Comparison of ENCODE assay signal across 8 mouse cellular contexts in genomic region chr15:100126456-100127107, GRCm38 (mm10).
DNase-seq lines count a peak whose midpoint lies in the region; ATAC-seq and TF ChIP-seq lines count a peak whose summit lies in the region.

No protein-coding gene starts in this region.

- DNase-seq in 416B (ENCODE audit: low read depth): peak; percentile 87
- DNase-seq in adrenal gland, postnatal 4 days (ENCODE audit: low spot score in 2 of 2): peak; percentile 39 to 72
- peak; percentile 63 for DNase-seq in liver, adult 2 months (ENCODE audit: extremely low read depth, low read depth, low spot score)
- peak; percentile 89 for DNase-seq in naive thymus-derived CD4-positive, alpha-beta T cell, adult 2 months (ENCODE audit: low read depth)
- DNase-seq in splenic B cell, adult 2 months (ENCODE audit: low read depth, low spot score): peak; percentile 88

- H3K4me3 ChIP-seq in embryonic fibroblast, embryonic 13.5 days (ENCODE audit: insufficient read depth, low read length): no peak overlapping the region
- no peak overlapping the region for H3K4me3 ChIP-seq in heart, embryonic 11.5 days (ENCODE audit: low read depth, low read length)
- no peak overlapping the region for H3K4me3 ChIP-seq in kidney, embryonic 15.5 days (replicated peaks)
- H3K4me3 ChIP-seq in liver, adult 2 months (ENCODE audit: insufficient read depth, low read depth, low read length): no peak overlapping the region

- no peaks in the 10 kb centered on the region for H3K27me3 ChIP-seq in heart, embryonic 11.5 days (ENCODE audit: control insufficient read depth, insufficient read depth, low read length)
- H3K27me3 ChIP-seq in kidney, embryonic 15.5 days: no peaks in the 10 kb centered on the region
- H3K27me3 ChIP-seq in liver, adult 2 months (ENCODE audit: control insufficient read depth, insufficient read depth, low read length): no peaks in the 10 kb centered on the region
- no peaks in the 10 kb centered on the region for H3K27me3 ChIP-seq in splenic B cell, adult 2 months (ENCODE audit: control insufficient read depth, insufficient read depth, low read length, poor library complexity, severe bottlenecking)

- no peak for TF ChIP-seq POLR2A in embryonic fibroblast, embryonic 13.5 days (IDR thresholded peaks at IDR 0.05; ENCODE audit: low read depth, low read length)
- no peak for TF ChIP-seq POLR2A in liver, adult 2 months (IDR thresholded peaks at IDR 0.05; ENCODE audit: extremely low read depth, insufficient read depth, low read length)

- H3K79me2 ChIP-seq in liver, adult 2 months (ENCODE audit: control insufficient read depth, insufficient read depth, low read length): peaks cover 6% of the 10 kb centered on the region; the same call in 1 of the 2 replicates

- H3K36me3 ChIP-seq in heart, embryonic 11.5 days (ENCODE audit: control insufficient read depth, insufficient read depth, low read length): no peaks in the 10 kb centered on the region
- H3K36me3 ChIP-seq in kidney, embryonic 15.5 days: no peaks in the 10 kb centered on the region
- H3K36me3 ChIP-seq in liver, adult 2 months (ENCODE audit: control insufficient read depth, insufficient read depth, low read length): no peaks in the 10 kb centered on the region
- no peaks in the 10 kb centered on the region for H3K36me3 ChIP-seq in splenic B cell, adult 2 months (ENCODE audit: control insufficient read depth, insufficient read depth, low read length, poor library complexity, severe bottlenecking)

- no peak overlapping the region for H3K9ac ChIP-seq in heart, embryonic 11.5 days (ENCODE audit: low read depth, low read length)
- no peak overlapping the region for H3K9ac ChIP-seq in kidney, embryonic 15.5 days
- H3K9ac ChIP-seq in liver, adult 2 months (ENCODE audit: low read depth, low read length): no peak overlapping the region

- 11% methylated on average over 11 of the region's 11 CpGs for WGBS in heart, embryonic 11.5 days (ENCODE audit: insufficient replicate concordance)
- WGBS in kidney, embryonic 15.5 days: 15% methylated on average over 11 of the region's 11 CpGs
- 9% methylated on average over 11 of the region's 11 CpGs for WGBS in liver, adult 2 months

- no peak overlapping the region for H3K27ac ChIP-seq in embryonic fibroblast, embryonic 13.5 days (ENCODE audit: insufficient read depth, low read length)
- no peak overlapping the region for H3K27ac ChIP-seq in heart, embryonic 11.5 days (ENCODE audit: low read depth, low read length)
- 0 out of 2 replicates have a peak overlapping the region, but pooled peaks have one; percentile 28 for H3K27ac ChIP-seq in kidney, embryonic 15.5 days
- no peak overlapping the region for H3K27ac ChIP-seq in liver, adult 2 months (replicated peaks; ENCODE audit: insufficient read depth, low read depth, low read length)

- peak; percentile 66; the same call in 1 of the 2 replicates for TF ChIP-seq CTCF in embryonic fibroblast, embryonic 13.5 days (IDR thresholded peaks at IDR 0.05; ENCODE audit: borderline replicate concordance, insufficient read depth, low read length)
- peak; percentile 83 for TF ChIP-seq CTCF in liver, adult 2 months (IDR thresholded peaks at IDR 0.05; ENCODE audit: low read depth, low read length)

- peak; percentile 44; the same call in 1 of the 2 replicates for ATAC-seq in heart, embryonic 11.5 days (replicated peaks; ENCODE audit: insufficient number of reproducible peaks, low FRiP score, low TSS enrichment)
- peak; percentile 87 for ATAC-seq in kidney, embryonic 15.5 days (replicated peaks; ENCODE audit: low FRiP score)

- no peak overlapping the region for H3K4me2 ChIP-seq in heart, embryonic 11.5 days
- no peak overlapping the region for H3K4me2 ChIP-seq in kidney, embryonic 15.5 days

- H3K9me3 ChIP-seq in heart, embryonic 11.5 days (replicated peaks; ENCODE audit: control insufficient read depth, low read length): no peaks in the 10 kb centered on the region
- H3K9me3 ChIP-seq in kidney, embryonic 15.5 days (replicated peaks): no peaks in the 10 kb centered on the region

- no peaks in the 10 kb centered on the region; the same call in 1 of the 2 replicates for H3K4me1 ChIP-seq in embryonic fibroblast, embryonic 13.5 days (ENCODE audit: control insufficient read depth, insufficient read depth, low read length)
- H3K4me1 ChIP-seq in heart, embryonic 11.5 days (ENCODE audit: control insufficient read depth, insufficient read depth, low read length): peaks cover 33% of the 10 kb centered on the region
- H3K4me1 ChIP-seq in kidney, embryonic 15.5 days: peaks cover 5% of the 10 kb centered on the region
- peaks cover 3% of the 10 kb centered on the region; the same call in 1 of the 2 replicates for H3K4me1 ChIP-seq in liver, adult 2 months (ENCODE audit: control insufficient read depth, insufficient read depth, low read length)
